Mouse (Mus musculus): ENCODE results near the gene Gm9736. TPM values are rescaled to one million over a fixed set of nuclear protein-coding genes. Genes with fewer than 3 reads are reported as not detected.

Gm9736 gene
- polyA plus RNA-seq, 1 experiment from 2014 or later, result not detected

GRCm38 (mm10) chr10:77709831-77710230 lies 41.3 kb downstream of the Gm9736 start:
- no peak overlapping the region for H3K9ac ChIP-seq (replicated peaks; ENCODE audit: low read depth, low read length)
- H3K4me2 ChIP-seq (ENCODE audit: low read length), result no peak overlapping the region
- H3K4me3 ChIP-seq (replicated peaks; ENCODE audit: low read length), result no peak overlapping the region
- no peaks in the 10 kb centered on the region for H3K9me3 ChIP-seq (ENCODE audit: control insufficient read depth, low read length)
- H3K4me1 ChIP-seq (replicated peaks; ENCODE audit: control insufficient read depth, insufficient read depth, low read length), result no peaks in the 10 kb centered on the region
- no peak overlapping the region for H3K27ac ChIP-seq (ENCODE audit: low read length)
- H3K27me3 ChIP-seq (replicated peaks; ENCODE audit: control insufficient read depth, insufficient read depth, low read length), result no peaks in the 10 kb centered on the region
- 79% methylated on average over 3 of the region's 3 CpGs for WGBS
- H3K36me3 ChIP-seq (ENCODE audit: control insufficient read depth, insufficient read depth), result no peaks in the 10 kb centered on the region
- no peak for ATAC-seq

GRCm38 (mm10) chr10:77706326-77706725 lies 44.8 kb downstream of the Gm9736 start, which contains the start of gene Gm10272:
TSS of gene Gm10272 (plus strand) at chr10:77706626.
- WGBS, result 94% methylated on average over 1 of the region's 1 CpGs
- Histone ChIP-seq H3K4me2 (ENCODE audit: low read length) (no peak within 1 kb of the TSS), H3K9me3 (ENCODE audit: control insufficient read depth, low read length) (no peaks in the 10 kb centered on the region), H3K9ac (replicated peaks; ENCODE audit: low read depth, low read length) (no peak within 1 kb of the TSS), H3K36me3 (ENCODE audit: control insufficient read depth, insufficient read depth) (no peaks in the 10 kb centered on the region), H3K4me3 (replicated peaks; ENCODE audit: low read length) (no peak within 1 kb of the TSS), H3K27ac (ENCODE audit: low read length) (no peak within 1 kb of the TSS), H3K4me1 (replicated peaks; ENCODE audit: control insufficient read depth, insufficient read depth, low read length) (no peaks in the 10 kb centered on the region), H3K27me3 (replicated peaks; ENCODE audit: control insufficient read depth, insufficient read depth, low read length) (no peaks in the 10 kb centered on the region)
- no peak for ATAC-seq

Other genes starting within 250 kb of the Gm9736 start
- gene Fam207a, start 235.6 kb downstream of the Gm9736 start, polyA plus RNA-seq (2015; fragmentation: Nextera tagmentation; extraction: Ambion mirVana), result 41.6 and 42.8 TPM in 2 replicates
- 0.80 and 0.85 TPM in 2 replicates for gene Itgb2, start 221.1 kb downstream of the Gm9736 start, polyA plus RNA-seq (2015; fragmentation: Nextera tagmentation; extraction: Ambion mirVana)
- 73.3 and 80.5 TPM in 2 replicates for gene Pttg1ip, start 169.6 kb downstream of the Gm9736 start, polyA plus RNA-seq (2015; fragmentation: Nextera tagmentation; extraction: Ambion mirVana)
- gene Sumo3, start 145.3 kb downstream of the Gm9736 start, polyA plus RNA-seq (2015; fragmentation: Nextera tagmentation; extraction: Ambion mirVana), result 335 and 349 TPM in 2 replicates
- 1.2 and 8.4 TPM in 2 replicates for gene Gm49325, start 145.2 kb downstream of the Gm9736 start, polyA plus RNA-seq (2015; fragmentation: Nextera tagmentation; extraction: Ambion mirVana)
- gene Ube2g2, start 129.1 kb downstream of the Gm9736 start, polyA plus RNA-seq (2015; fragmentation: Nextera tagmentation; extraction: Ambion mirVana), result 107 and 114 TPM in 2 replicates
- gene Tspear, start 64.8 kb downstream of the Gm9736 start, polyA plus RNA-seq (2015; fragmentation: Nextera tagmentation; extraction: Ambion mirVana), result 0.30 and 0.39 TPM in 2 replicates
- not detected in 2 replicates for gene Gm19402, start 60.6 kb downstream of the Gm9736 start, polyA plus RNA-seq (2015; fragmentation: Nextera tagmentation; extraction: Ambion mirVana)
- not detected in 2 replicates for gene Gm9508, start 54.1 kb downstream of the Gm9736 start, polyA plus RNA-seq (2015; fragmentation: Nextera tagmentation; extraction: Ambion mirVana)
- gene Gm10272, start 44.7 kb downstream of the Gm9736 start, polyA plus RNA-seq (2015; fragmentation: Nextera tagmentation; extraction: Ambion mirVana), result not detected in 2 replicates
- gene Gm10024, start 39.9 kb downstream of the Gm9736 start, polyA plus RNA-seq (2015; fragmentation: Nextera tagmentation; extraction: Ambion mirVana), result not detected in 2 replicates
- gene Gm10142, start 35.5 kb downstream of the Gm9736 start, polyA plus RNA-seq (2015; fragmentation: Nextera tagmentation; extraction: Ambion mirVana), result not detected in 2 replicates
- gene Krtap12-1, start 30.8 kb downstream of the Gm9736 start, polyA plus RNA-seq (2015; fragmentation: Nextera tagmentation; extraction: Ambion mirVana), result not detected in 2 replicates
- gene Gm10100, start 24.9 kb downstream of the Gm9736 start, polyA plus RNA-seq (2015; fragmentation: Nextera tagmentation; extraction: Ambion mirVana), result not detected in 2 replicates
- gene Gm18596, start 8.7 kb downstream of the Gm9736 start, polyA plus RNA-seq (2015; fragmentation: Nextera tagmentation; extraction: Ambion mirVana), result not detected in 2 replicates
- not detected in 2 replicates for gene Gm3233, start 8.3 kb upstream of the Gm9736 start, polyA plus RNA-seq (2015; fragmentation: Nextera tagmentation; extraction: Ambion mirVana)
- gene Gm3238, start 20.0 kb upstream of the Gm9736 start, polyA plus RNA-seq (2015; fragmentation: Nextera tagmentation; extraction: Ambion mirVana), result not detected in 2 replicates
- not detected in 2 replicates for gene Gm7138, start 25.6 kb upstream of the Gm9736 start, polyA plus RNA-seq (2015; fragmentation: Nextera tagmentation; extraction: Ambion mirVana)
- gene Gm3250, start 31.2 kb upstream of the Gm9736 start, polyA plus RNA-seq (2015; fragmentation: Nextera tagmentation; extraction: Ambion mirVana), result not detected in 2 replicates
- not detected in 2 replicates for gene Gm7137, start 36.8 kb upstream of the Gm9736 start, polyA plus RNA-seq (2015; fragmentation: Nextera tagmentation; extraction: Ambion mirVana)
- gene Gm9639, start 43.7 kb upstream of the Gm9736 start, polyA plus RNA-seq (2015; fragmentation: Nextera tagmentation; extraction: Ambion mirVana), result not detected in 2 replicates
- not detected in 2 replicates for gene Gm19668, start 47.8 kb upstream of the Gm9736 start, polyA plus RNA-seq (2015; fragmentation: Nextera tagmentation; extraction: Ambion mirVana)
- not detected in 2 replicates for gene Gm9507, start 60.5 kb upstream of the Gm9736 start, polyA plus RNA-seq (2015; fragmentation: Nextera tagmentation; extraction: Ambion mirVana)
- not detected in 2 replicates for gene Gm2696, start 63.3 kb upstream of the Gm9736 start, polyA plus RNA-seq (2015; fragmentation: Nextera tagmentation; extraction: Ambion mirVana)
- gene Krtap10-4, start 75.7 kb upstream of the Gm9736 start, polyA plus RNA-seq (2015; fragmentation: Nextera tagmentation; extraction: Ambion mirVana), result not detected in 2 replicates
- gene Krtap10-10, start 84.6 kb upstream of the Gm9736 start, polyA plus RNA-seq (2015; fragmentation: Nextera tagmentation; extraction: Ambion mirVana), result not detected in 2 replicates
- not detected in 2 replicates for gene Gm36176, start 95.4 kb upstream of the Gm9736 start, polyA plus RNA-seq (2015; fragmentation: Nextera tagmentation; extraction: Ambion mirVana)
- not detected in 2 replicates for gene Gm10318, start 101.5 kb upstream of the Gm9736 start, polyA plus RNA-seq (2015; fragmentation: Nextera tagmentation; extraction: Ambion mirVana)
- gene Gm3285, start 110.6 kb upstream of the Gm9736 start, polyA plus RNA-seq (2015; fragmentation: Nextera tagmentation; extraction: Ambion mirVana), result not detected in 2 replicates
- 10.9 and 15.7 TPM in 2 replicates for gene Lrrc3, start 151.2 kb upstream of the Gm9736 start, polyA plus RNA-seq (2015; fragmentation: Nextera tagmentation; extraction: Ambion mirVana)
- 3.0 and 5.0 TPM in 2 replicates for gene Trpm2, start 219.2 kb upstream of the Gm9736 start, polyA plus RNA-seq (2015; fragmentation: Nextera tagmentation; extraction: Ambion mirVana)
- gene 1810043G02Rik, start 227.2 kb upstream of the Gm9736 start, polyA plus RNA-seq (2015; fragmentation: Nextera tagmentation; extraction: Ambion mirVana), result 33.7 and 36.0 TPM in 2 replicates